Mouse (Mus musculus): ENCODE data around the gene Olfr519.

The Olfr519 gene

DNA sequence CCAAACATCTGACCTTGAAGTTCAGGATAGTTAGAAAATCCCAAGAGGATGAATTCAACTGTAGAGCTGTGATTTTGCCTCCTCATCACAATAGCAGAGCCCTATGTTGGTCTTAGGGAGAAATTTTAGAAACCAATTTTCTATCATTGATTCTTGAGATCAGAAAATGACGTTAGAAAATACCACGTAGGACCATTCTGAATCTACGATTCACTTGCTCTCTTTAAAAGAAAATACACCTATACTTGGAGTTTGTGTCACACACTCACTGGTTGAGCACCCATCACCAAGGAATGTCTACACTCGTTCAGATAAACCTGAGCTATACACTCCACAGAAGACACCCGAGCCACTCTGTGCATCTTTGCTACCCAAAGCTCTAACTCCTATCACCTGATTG is at the start of gene Olfr519:
Gene Olfr519 (minus strand): TSS at position 101 of the 400 bp plus-strand sequence.
- no peak for DNase-seq (ENCODE audit: low spot score)

DNA sequence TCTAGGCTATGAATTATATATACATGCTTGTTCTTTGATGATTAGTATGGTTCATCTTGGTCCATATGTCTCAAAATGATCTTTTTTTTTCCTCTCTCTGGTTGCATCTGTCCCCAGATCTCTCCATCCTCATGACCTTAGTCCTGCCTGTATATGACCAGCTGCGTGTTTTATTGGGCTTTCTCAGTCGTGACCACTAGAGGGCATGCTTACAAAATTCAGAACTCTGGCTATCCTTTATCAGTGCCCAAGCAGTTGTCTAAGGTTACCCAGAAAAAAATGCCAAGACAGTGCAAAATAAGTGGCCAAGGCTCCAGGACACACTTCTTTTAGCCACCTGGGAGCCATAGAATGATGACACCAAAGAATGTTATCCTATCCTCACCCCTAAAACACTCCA is 49.8 kb upstream of the Olfr519 start:
- no peak for DNase-seq (ENCODE audit: low spot score)

DNA sequence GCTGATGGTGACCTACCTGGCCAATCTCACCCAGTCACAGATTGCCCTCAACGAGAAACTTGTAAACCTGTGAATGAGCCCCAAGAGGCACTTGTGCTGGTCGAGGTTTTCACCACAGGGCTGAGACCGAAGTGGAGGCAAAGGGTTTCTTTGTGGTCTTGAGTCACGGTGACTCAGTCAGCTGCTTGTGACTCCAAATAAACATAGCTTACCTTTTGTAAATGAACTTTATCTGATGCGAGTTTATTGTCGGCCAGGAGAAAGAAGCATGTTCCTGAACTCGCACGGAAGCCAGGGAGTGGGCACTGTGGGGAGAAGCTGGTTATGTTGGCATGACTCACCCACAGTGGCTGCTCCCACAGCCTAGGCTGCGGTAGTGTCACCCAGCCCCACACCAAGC is 47.2 kb upstream of the Olfr519 start:
- no peak for DNase-seq (ENCODE audit: low spot score)

DNA sequence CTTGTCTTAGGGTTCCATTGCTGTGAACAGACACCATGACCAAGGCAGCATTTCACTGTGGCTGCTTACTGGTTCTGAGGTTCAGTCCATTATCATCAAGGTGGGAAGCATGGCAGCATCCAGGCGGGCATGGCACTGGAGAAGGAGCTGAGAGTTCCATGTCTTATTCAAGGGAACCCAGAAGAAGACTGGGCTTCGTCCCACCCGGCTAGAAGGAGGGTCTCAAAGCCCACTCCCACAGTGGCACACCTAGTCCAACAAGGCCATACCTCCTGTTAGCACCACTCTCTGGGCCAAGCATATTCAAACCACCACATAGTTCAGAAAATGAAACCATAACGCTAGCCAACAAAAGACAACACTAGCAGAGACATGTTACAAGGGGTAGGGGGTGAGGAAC is 42.4 kb upstream of the Olfr519 start:
- DNase-seq (ENCODE audit: low spot score) = no peak

DNA sequence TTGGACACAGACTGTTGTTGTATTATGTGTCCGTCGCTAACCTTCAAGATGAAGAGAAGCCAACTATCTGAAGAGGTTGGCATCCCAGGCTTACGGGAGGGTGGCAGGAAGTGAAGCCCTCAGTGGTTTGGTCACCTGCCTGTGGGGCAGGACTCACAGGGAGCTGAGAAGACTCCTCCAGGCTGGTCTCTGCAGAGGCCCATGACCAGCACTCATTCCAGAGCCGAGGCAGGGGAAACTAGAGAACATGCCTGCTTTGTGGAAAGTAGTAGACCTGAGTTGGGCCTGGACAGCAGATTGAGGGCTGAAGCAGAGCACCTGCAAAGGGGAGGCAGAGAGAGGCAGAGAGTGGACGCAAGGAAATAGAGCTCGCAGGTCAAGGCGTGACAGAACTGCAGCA is 41.2 kb upstream of the Olfr519 start:
- DNase-seq (ENCODE audit: low spot score) = no peak

DNA sequence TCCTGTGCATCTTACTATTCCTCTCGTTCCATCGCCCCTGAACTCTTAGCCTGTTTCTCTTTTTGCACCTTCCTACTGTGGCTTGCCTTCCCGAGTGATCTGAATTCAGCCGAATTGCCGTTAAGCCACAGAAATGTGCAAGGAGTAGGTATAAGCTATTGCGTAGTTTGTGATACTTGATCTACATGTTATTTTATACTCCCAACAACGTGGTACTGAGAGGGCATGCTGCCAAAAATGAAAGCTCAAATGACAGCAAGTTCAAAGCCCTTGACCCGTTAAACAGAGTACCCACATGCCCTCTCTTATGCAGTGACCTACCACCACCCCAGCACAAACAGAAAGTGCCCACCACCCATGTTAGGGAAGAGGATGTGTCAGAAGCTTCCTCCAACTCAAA is 40.6 kb upstream of the Olfr519 start:
- no peak for DNase-seq (ENCODE audit: low spot score)

DNA sequence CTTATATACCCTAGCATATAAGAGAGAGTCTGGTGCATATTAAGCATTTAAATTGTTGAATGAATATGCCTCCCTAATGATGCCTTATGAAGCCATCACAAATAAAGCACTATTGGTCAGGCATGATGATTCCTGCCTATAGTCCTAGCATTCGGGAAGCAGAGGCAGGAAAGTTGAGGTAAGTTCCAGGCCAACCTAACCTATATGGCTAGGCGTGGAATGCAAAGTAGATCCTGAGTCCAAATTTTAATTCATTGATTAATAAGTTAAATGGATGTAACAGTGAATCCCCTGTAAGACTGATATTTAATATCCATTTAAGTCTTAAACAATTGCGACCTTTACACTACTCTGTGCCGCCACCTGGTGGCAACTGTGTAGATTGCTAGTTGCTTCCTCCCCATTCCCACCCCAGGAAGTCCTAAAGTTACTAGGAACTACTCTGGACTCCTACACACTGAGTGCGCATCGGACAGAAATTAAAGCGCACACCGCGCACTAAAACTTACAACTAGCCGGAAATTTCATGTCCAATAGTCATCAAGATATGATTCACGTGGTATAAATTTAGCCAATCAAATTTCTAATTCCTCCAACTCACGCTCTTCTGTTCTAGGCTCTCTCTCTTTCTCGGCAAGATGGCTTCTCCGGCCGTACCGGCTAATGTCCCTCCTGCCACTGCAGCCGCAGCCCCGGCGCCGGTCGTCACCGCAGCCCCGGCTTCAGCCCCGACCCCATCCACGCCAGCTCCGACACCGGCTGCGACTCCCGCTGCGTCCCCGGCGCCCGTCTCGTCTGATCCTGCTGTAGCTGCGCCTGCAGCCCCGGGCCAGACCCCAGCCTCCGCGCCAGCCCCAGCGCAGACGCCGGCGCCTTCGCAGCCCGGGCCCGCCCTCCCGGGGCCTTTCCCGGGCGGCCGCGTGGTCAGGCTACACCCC is 39.8 kb upstream of the Olfr519 start, which contains the start of gene Eif3f:
Gene Eif3f (plus strand): TSS at position 624 of the 938 bp plus-strand sequence.
- peak; percentile 98 for DNase-seq (ENCODE audit: low spot score)

DNA sequence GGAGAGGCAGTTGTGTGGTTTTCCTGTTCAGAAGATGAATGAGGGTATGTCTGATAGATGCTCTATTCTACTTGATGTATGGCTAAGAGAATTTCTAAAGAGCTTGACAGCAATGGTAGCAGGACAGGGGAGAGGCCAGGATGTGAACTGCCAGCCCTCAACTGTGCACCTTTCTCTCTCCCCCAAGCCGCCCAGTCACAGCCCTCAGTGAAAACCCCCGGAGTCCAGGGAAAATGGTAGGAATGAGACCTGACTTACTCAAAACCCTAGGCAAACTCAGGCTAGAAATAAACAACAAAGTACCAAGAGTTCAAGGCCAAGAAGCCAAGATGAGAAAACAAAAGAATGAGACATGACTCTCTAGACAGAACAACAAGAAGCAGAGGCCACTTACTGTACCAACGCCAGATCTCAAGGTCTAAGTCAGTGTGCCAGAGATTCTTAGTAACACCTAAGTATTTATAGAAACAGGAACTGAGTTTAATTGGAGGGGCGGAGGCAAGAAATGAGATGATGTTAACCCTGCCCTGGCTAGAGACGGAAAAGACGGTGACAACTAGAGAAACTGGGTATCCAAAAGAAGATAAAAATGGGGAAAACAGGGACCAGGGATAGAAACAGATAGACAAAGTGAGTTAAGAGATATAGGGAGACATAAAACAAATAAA is 35.6 kb upstream of the Olfr519 start, which contains the start of gene Nlrp10:
Gene Nlrp10 (minus strand): TSS at position 453 of the 668 bp plus-strand sequence.
- no peak for DNase-seq (ENCODE audit: low spot score)

DNA sequence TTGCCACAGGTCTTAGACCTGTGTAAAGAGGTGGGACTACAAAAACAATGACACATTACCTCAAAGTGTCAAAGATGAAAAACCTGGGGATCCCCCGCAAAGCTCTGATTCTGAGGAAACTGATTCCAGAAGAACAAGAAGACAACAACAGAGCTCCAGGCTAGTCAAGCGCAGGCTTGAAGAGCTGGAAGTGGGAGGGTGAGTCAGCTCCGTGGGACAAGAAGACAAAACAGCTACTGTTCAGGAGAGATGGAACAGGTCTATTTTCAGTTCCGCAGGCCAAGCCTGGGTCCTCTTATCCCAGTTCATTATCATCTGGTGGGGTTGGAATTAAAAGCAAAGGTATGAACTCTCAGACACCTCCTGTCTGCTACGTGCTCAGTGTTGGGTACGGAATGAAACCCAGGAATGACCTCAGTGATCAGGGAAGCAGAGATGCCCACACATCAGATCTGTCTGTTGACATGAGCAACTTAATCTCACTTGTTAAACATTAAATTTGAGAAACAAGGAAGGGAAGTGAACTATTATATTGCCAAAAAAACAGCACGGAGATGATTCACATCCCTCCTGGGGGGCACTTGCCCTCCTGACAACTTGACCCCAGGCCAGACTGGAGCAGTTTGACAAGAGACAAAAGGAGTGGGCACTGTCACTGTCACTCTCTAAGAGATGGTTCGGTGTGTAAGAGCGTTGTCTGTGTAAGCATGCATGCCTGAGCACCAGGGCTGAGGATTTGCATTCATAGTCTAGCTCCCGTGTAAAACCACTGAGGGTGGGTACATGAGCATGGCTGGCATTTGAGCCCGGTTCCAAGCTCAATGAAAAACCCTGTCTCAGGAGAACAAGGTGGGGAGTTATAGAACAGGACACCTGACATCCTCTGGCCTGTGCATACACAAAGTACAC is 34.3 kb upstream of the Olfr519 start:
- no peak for DNase-seq (ENCODE audit: low spot score)

DNA sequence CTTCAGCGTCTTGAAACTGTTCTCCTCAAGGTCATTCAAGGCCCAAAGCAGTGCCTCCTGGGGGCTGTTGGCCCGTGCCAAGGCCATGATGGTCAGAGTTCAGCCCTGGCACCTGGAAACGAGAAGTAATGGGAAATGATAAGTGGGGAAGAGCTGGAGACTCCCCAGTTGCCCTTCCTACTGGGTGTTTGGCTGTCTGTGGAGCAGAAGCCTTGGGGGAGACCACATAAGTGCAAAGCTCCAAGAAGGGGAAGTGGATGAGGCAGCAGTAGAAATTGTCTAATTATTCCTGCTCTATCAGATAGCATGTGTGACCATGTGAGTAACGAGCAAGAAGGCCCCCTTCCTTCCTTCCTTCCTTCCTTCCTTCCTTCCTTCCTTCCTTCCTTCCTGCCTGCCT is 32.8 kb upstream of the Olfr519 start:
- DNase-seq (ENCODE audit: low spot score) = no peak

DNA sequence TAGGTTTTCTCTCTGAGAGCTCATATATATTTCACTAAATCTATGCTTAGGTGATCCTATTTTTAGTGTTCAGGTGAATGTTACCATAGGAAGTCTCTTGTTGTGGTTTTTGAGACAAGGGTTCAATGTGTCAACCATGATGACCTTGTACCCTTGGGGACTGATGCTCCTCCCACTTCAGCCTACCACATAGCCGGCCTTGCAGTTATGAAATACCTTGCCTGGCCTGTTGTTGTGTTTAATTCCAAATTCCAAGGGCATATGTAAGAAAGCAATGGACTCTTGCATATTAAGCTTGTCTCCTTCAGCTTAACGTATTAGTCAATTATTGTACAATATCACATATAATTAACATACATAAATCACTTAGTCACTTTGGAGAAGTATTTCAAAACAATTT is 9.7 kb upstream of the Olfr519 start:
- no peak for DNase-seq (ENCODE audit: low spot score)

DNA sequence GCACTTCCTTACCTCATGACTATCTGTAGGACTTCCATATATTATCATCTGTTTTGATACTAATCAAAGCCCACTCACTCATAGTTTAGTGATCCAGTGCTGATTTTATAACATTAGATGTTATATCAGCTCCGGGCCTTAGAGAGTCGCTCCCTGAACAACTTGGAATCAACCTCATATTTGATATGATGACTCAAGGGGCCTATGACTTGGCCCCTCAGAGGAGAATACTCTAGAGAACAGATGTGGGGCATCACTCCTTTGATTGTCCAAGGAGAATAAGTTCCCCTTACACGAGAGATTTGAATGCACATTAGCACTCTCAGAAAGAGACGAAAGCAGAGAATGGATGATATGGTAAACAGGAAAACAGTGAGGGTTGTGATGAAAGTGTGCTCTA is 9.3 kb downstream of the Olfr519 start, which contains the start of gene Olfr518:
Gene Olfr518 (minus strand): TSS at position 101 of the 400 bp plus-strand sequence.
- DNase-seq (ENCODE audit: low spot score) = no peak

DNA sequence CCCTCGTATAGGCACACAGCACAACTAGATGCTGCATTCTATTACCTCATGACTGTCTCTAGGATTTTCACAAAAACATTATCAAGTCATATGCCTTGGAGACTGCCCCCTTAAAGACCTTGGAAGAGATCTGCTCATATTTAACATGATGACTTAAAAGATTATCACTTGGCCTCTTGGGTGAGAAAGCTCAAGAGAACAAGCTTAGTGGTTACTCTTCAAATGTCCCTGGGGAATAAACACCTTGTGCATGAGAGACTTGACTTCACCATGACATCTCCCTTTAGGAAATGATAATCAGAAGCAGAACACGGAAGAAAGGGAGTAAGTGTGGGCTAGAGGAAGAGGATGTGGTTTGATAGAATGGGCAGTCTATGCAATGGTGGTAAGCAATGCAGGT is 21.9 kb downstream of the Olfr519 start, which contains the start of gene Olfr517:
Gene Olfr517 (minus strand): TSS at position 101 of the 400 bp plus-strand sequence.
- no peak for DNase-seq (ENCODE audit: low spot score)

DNA sequence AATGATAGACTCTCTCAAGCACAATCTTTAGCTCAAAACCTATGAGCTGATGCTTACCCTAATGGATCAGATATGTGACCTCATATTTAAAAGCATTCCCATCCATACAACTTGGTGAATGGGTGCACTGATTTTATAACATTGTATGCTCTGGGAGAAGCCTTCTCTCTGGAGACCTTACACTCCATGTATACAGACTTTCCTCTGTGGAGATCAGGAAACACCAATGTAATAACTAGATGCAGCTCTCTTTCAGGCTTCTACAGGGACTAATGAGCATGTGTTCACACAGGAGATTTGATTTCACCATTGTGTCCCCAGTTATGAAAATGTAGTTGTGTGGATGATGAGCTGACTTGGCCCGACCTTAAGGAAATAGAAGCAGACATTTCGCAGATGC is 43.8 kb downstream of the Olfr519 start, which contains the start of gene Olfr516:
Gene Olfr516 (minus strand): TSS at position 101 of the 400 bp plus-strand sequence.
- DNase-seq (ENCODE audit: low spot score) = no peak

Data from left cerebral cortex, adult 11 months (tissue).